Mouse (Mus musculus): Measurements from ENCODE around the gene Ip6k3. TPM values are rescaled to one million over a fixed set of nuclear protein-coding genes. Genes with fewer than 3 reads are reported as not detected.

Gene Ip6k3
- total RNA-seq, 2 experiments from 2014 or later: 3.6 to 4.0 TPM

DNA sequence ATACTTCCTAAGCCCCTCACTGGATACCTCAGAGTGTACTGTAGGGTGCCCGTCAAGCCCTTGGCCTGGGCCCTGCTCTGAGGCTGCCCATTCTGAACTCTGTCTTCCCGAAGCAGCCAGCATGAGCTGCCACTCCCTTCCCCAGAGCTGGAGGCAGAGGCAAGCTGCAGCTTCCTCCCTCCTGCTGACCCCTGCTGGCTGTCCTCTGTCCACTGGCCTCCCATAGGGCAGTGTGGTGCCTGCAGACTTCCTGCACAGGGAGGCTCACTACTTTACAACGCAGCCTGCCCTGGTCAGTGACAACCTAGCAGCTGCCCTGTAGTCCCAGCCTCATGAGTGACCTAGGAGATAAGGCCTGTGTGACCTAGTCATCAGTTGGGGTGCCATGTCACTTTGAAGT lies 14.1 kb upstream of the Ip6k3 start:
- peak; percentile 72 for DNase-seq

DNA sequence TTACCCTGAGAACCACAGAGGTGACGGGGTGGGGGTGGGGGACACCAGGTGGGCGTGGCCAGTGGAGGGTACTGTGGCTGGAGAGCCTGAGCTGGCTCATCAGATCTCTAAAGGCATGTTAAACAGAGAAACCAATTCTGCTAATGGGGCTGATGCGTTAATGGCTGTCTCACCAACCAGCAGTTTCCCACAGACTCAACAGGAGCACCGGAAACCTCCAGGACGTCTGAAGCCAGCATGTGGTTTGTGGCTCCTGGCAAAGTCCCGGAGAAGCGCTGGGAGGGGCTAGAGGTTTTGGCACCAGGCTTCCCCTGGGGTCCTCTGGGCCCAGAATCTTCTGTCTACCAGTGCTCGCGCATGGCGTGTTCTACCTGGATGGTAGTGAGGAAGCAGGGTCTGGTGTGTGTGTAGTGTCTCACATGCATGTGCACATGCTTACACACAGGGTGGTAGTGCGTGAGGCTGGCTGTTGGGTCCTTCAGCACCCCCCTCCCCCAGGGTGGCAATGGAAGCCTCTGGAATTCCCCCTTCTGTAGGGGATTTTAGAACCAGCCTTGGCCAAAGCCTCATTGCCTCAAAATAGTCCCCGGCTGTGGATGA lies 12.2 kb upstream of the Ip6k3 start:
- no peak for DNase-seq

DNA sequence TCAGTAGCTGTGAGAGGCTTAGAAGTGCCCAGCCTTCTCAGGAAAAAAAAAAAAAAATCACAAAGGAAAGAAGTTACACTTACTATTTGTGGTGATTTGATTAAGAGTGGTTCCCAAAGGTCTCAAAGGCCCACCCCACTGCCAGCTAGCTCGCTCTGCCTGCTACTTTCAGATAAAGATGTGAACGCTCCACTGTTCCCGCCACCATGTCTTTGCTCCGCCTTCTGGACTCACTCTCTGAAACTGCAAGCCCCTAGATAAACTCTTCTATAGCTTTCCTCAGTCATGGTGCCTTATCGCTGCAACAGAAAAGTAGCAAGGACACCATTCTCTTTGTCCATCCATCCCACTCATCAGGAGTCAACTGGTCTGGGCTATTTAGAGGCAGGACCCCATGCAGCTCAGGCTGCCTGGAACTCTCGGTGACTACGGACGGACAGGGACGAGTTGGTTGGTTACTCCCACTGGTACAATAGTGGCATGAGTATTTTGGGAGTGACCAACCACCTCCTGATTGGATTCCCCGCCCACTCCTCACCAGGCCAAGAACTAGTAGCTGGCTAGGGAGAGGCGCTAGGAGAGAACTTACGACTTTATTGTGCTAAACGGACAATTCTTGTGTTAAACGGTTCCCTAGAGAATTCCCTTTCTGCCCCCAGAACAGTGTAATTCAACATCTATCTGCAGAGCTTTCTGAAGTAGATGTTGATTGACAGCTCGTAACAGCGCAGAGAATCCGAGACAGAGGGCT lies 11.0 kb upstream of the Ip6k3 start:
- no peak for DNase-seq

DNA sequence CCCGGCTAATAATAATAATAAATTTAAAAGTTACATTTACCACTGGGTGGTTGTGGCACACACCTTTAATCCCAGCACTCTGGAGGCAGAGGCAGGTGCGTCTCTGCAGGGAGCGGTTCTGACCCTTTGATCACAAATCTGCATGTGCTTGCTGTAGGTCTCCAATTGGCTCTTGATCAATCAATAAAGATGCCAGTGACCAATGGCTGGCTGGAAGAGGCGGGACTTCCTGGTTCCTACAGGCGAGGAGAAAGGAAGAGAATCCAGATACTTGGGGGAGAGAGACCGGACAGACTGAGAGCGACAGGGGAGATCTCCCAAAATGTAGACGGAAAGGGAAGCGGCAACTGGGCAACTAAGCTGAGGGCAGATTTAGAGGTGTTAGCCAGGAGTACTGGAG lies 10.4 kb upstream of the Ip6k3 start:
- DNase-seq: peak; percentile 47

DNA sequence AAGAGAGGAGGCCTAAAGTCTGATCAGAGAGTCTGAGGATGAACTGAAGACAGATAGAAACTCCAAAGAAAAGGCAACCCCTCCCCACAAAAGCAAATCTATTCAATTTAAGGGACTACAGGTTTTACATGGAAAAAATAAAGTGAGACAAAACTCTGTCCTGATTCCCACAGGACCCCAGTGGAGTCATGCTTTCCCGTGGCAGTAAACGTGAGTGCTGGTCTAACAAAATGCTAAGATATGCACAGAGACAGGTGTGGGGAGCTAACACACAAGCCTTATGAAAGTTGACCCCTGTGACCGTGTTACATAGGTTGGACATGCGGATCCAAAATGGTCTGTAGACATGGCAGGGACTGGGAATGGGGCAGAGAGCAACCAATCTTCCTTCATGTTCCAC lies 9.2 kb upstream of the Ip6k3 start:
- DNase-seq: no peak

DNA sequence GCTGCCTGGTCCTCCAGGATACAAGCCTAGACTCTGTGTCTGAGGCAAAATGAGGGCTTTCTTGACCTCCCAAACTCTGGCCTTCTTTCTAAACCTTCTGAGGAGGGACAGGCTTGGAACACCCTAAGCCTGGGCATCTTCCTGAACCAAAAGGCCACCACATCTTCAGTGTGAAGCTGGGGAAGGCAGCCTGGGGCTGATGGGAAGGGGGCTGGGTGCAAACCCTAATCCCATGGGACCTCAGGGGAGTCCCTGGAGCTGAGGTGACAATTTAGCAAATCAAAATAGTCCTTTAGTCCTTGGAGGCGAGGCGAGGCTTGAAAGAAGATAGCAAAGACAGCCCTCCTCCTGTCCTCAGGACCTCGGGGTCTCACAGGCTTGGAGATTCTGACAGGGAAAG lies 8.7 kb upstream of the Ip6k3 start:
- DNase-seq: no peak

DNA sequence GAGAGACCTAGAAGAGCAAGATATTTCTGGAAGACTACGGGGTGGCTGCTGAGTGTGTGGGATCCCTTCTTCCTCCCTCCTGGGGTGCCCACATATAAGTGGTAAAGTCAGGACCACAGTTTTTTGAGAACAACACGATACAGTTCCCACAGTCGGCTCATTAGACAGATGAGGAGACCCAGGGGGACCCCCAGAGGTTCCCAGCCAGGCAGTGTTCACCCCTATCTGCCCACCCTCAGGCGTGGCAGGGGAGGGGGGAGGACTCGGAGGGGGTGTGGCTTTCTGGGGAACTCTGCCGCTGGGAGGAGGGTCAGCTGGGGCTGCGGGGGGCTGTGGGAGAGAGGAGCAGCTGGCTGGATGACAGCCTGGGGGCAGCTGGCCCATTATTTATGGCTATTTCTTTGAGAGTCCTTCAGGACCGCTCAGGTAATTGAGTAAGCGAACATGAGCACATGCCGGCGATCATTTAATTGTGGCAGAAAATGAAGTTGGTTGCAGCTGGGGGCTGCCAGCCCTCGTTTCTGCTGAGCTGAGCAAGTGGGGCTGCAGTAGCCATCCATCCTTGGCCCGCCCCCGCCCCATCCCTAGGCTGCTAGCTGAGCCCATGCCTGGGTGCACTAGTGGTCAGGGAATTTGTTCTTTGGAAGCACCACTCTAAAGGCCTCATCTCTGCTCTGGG lies 7.7 kb upstream of the Ip6k3 start:
- DNase-seq: no peak

DNA sequence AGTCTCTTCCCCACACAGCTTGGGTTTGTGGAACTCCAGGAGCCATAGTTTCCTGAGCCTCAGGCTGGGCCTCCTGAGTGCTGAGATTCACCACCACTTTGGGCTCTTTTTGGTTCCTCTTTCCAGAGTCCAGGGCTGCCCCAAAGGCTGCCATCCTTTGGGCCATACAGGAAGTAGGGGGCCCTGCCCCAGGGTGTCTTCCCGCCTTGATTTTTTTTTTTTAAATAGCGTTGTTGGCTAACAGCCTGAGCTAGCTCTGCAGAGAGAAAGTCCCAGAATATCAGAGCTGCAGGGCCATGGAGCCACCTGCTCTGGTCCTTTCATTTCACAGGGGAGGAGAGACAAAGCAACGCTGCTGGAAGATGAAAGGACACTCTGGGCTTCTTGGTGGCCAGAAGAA lies 6.1 kb upstream of the Ip6k3 start:
- no peak for DNase-seq

DNA sequence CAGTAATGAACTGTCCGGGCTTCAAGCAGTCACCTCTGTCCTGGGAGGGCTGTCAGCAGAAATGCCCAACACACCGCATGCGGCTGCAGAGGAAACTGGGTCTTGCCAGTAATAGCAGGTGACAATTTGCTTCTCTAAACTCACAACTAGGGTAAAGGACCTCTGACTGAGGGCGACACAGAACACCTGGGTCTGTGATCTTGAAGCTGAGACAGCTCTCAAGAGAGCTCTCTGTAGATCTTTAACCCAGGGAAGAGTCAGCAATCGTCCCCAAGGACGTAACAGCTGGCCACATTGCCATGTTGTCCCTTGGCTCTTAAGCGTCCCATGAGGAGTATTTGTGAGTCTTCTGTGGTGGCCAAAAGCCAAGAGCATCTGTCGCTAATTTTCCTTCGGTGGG lies 4.9 kb upstream of the Ip6k3 start:
- no peak for DNase-seq

DNA sequence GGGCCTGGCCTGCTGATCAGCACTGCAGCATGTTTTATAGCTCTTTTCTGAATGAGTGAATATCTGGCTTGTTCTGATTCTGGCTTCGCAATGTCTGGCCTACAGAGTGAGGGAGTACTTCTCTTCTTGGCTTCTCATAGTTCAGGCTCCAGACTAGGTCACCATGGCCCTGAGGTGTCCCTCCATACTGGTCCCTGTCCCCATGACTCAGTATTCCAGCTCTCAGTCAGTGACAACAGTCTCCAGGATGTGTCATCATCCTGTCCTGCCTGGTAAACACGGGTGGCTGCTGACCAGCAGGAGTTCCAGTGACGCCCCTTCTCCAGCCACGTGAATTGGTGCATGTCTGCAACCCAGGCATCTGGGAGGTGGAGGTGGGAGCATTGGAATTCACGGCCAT lies 3.5 kb upstream of the Ip6k3 start:
- DNase-seq: no peak

DNA sequence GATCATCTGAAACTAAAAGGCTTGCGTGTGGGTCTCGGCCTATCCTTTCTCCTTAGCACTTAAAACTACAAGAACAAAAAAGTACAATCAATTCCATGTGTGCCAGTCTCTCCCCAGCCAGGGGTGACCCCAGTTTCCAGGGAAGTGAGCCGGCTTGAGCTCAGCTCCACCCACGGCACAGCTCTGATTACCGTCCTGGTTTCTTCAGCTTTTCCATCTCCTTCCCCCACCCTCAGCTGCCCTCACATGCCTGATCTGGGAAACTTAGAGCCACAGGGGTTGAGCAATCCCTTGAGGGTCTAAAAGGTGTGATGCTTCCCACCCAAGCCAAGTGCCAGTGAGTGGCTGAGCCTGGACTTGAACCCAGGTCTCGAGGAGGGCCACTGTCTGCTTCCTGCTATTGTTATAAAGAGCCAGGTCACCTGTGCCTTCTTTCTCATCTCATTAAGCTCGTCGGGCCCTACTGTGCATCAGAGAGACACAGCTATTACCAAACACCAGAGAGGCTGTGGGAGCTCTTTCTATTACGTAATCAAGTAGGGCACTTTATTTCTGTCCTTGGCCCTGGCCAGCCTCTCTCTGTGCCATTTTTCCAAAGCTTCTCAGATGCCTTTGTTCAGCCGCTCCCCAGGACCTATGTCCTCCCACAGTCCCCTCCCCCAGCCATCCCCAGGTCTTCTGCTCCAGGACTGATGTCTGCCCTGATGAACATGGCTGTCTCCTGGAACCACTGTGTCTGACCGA lies 2.5 kb upstream of the Ip6k3 start:
- no peak for DNase-seq

DNA sequence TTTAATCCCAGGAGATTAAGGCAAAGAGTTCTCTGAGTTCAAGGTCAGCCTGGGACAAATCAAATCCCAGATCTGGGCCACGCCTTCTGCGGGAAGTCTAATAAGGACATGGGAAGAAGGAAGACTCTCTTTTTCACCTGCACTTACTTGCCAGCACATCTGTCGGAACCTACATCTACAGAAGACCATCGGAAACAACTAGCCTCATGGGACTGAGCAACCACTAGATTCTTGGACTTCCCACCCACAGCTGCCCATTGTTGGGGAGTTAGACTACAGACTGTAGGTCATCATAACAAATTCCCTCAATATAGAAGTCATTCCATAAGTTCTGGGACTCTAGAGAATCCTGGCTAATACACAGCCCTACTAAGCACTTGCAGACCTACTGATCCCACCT lies 974 bp upstream of the Ip6k3 start:
- no peak for DNase-seq

DNA sequence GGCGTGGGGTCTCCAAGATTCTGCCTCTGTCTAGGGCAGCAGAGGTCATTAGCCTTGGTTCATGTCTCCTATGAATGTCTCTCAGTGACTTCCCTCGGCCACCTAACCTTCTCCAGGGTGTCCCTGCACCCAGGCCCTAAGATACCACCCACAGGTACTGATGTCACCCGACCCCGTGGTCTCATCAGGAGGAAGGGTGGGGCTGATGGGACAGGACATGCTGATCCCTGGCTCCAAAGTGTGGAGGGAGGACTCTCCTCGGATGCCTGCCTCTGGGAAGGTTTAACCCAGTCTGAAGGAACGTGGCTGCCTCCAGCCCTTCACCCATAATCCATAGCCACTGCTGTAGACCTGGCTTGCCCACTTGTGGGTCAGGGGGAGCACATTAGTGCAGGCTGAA lies 694 bp downstream of the Ip6k3 start:
- no peak for DNase-seq

DNA sequence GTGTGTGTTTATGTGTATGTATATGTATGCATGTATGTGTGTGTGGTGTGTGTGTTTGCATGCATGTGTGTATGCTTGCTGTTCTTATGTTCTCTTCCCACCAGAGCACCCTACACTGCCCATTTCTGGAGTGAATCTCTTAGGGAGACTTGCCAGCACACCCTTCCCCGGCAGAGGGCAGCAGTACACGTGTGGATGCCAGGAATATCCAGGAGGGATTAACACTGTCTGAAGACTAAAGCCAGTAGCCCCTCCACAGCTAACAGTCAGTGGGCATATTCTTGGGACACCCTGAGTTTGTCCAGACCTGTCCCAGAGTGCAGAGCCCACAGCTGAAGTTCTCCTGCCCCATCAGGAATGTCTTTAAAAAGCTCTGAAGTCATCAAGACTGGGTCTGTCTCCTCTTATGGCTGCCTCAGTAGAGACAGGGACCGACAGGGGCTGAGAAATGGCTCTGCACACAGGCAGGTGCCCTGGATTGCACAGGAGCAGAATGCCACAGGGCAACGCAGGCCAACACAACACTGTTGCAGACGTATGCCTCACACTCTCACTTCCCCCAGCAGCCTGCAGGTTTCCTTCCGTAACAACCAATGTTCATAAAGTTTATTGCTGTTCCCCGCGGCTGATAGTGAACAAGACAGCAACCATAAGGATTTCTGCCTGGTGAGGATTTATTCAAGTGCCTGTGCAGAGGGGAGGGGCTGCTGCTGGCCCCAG lies 2.4 kb downstream of the Ip6k3 start:
- peak; percentile 73 for DNase-seq

DNA sequence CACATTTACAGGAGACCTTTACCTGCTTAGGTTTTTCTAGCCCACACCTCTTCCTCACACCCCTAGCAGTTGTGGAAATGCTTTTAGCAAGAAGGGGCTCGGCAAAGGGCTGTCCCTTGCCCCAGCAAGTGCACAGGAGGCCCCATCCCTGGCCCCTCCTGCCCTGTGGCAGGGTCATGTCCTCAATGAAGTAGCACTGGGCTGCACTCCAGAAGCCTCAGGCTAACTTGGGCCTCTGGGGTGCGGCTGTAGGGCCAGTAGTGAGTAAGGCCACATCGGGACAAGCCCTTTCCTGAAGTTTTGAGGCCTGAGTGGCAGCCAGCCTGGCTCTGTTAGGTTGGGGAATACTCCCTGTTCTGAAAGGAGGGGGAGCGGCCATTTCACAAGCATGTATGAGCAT lies 6.7 kb downstream of the Ip6k3 start:
- peak; percentile 81 for DNase-seq

DNA sequence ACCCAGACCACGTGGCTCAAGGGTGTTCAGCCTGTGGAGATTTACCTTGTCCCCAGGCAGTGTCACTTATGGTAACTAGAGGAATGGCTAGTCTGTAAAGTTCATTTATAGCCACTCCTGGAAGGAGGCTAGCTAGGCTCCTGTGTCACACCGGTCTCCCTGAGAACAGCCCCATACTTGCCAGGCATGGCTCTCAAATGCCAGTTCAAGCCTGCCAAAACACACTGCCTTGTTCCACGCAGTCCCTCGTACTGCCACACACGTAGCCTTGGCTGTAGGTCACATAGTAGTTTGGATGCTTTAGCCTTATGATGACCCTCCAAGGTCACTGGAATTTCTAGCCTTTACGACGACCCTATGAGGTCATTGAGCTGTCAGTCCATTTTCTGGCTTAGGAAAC lies 8.4 kb downstream of the Ip6k3 start:
- DNase-seq: no peak

DNA sequence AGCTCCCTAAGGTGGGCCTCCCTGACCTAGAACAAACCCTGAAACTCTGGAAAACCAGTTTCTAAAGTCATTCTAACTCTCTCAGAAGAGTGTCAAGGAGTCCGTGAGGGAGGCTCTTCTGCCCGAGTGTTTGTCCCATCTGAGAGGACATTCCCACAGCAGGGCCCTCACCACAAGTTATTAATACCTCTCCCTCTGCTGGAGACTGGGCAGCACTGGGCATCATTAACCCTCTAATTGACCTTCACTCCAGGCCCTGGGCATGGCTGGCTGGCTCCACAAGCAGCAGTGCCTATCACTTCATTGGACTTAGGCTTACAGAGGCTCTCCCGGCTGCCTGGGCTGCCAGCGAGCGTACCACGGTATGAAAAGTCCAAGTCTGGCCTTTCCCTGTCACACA lies 9.2 kb downstream of the Ip6k3 start:
- DNase-seq: peak; percentile 60

DNA sequence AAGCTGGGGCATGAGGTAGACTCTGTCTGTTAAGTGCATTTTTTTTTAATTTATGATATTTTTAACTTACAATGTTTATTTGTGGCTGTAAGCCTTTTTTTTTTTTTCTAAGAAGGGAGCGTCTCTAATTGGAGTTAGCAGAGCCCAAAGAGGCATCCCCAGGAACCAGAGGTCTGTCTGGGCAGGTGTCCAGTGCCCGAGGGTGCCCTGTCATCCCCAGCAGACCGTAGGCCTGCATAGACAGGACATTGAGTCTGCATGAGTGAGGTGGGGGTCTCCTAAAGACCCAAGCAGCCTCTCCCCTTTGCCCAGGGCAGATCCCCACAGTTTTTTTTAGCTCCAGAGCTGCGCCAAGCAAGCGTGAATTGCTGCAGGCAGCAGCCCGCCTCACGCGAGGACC lies 11.8 kb downstream of the Ip6k3 start:
- no peak for DNase-seq

DNA sequence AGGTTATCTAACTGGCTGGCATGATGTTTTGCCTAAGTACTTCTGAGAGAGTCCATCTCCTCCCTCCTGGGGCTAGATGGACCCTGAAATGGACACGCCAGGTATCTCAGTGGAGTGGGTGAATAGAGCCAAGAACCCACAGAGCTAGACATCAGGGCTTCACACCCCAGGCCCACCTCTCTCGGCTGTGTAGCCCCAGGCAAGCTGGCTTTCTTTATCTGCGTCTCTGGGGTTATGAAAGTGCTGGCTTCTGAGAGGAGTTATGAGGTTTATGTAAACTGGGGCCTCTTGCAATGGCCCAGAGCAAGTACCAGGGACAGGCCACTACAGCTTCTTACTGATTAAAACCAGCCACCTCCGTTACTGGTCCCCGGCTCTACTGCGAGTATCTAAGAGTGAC lies 12.7 kb downstream of the Ip6k3 start:
- no peak for DNase-seq

DNA sequence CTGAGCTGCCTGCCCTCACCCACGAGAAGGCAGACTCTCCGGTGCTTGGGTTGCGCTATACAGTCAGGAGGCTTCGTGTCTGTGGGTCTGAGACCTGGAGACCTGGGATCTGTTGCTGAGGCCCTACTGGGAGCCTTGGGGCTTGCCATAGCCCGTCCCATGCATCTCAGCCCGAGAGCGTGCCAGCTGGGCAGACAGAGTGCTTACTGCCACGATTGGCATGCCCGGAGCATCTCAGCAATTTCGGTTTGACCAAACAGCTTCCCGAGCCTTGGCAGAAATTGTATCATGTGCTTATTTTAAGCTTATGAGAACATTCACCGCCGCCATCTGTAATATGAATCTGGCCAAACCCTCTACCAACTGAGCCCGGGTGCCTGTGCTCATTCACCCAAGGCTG lies 13.3 kb downstream of the Ip6k3 start:
- DNase-seq: peak; percentile 76

DNA sequence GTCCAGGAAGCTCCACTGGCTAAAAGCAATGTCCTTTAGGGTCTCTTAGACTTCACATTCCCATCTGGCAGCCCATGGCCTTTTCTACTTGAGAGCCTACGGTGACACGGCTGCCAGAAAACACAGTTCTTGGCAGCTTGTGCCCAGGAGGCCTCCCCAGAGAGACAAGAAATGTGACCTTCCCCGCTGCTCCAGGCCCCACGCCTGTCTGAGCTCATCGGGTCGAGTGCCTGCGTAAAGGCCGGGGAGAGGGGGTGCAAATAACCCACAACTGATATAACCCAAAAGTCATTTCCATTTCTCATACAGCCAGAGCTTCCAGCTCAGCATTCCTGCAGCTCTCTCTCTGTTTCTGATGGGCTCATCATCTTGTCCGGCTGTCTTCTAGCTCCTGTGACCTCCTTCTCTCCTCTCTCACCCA lies 13.8 kb downstream of the Ip6k3 start:
- DNase-seq: peak; percentile 81

DNA sequence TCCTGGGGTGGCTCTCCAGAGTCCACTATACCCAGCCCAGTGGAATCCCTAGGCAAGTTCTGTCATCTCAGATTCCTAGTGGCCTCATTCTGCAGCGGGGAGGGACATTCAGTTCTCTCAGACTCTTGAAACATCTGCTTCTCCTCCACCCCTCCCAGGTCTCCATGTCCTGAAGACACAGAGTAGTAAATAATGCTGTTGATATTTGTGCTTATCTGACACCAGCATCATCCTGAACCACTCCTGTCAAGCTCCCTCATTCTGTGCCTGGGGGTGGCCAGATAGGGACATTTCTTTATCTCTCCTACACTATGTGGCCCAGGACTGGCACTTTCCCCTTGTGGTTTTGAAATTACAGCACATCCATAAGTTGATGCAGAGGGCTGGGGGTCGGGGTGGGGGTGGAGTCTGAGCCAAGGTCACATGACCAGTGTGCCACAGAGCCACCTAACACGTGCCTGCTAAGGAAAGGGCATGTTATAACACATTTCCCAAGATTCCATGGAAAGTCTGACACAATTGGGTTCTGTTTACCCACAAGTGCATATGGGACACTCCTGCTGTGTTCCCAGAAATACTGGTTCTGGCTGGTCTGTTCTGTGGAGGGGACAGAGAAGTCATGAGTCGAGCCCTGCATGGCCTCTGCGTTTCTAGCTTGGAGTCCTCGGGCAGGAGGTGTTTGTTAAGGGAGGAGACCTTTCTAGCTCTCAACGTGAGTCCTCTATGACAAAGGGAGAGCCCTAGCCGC lies 14.4 kb downstream of the Ip6k3 start:
- DNase-seq: no peak
